Mouse (Mus musculus) heart, embryonic 14.5 days (tissue): ENCODE measurements around the gene Gm40193. TPM values are rescaled to one million over a fixed set of nuclear protein-coding genes. Genes with fewer than 3 reads are reported as not detected.

Source experiments
- ATAC-seq: fragments of 200-750 bp; cut with Nextera tagmentation; 2 replicates; pipeline ENCODE4 v1.8.0; 2017; ENCODE audit warnings: low read depth, moderate TSS enrichment; ENCODE audit not compliant: insufficient number of reproducible peaks, insufficient read depth, low FRiP score
- H3K27ac ChIP-seq, 2 experiments: fragments of 200-500 bp in 1 of 2; fragments of 300-500 bp in 1 of 2; sonication (generic) in 1 of 2; replicated peaks in 1 of 2; 2 replicates each; pipeline ENCODE4 v1.5.1; 2012 to 2014; ENCODE audit warnings: low read depth in 2 of 2, low read length in 2 of 2, control low read depth in 1 of 2, mild to moderate bottlenecking in 1 of 2, mixed read lengths in 1 of 2; ENCODE audit not compliant: control insufficient read depth in 1 of 2, insufficient read depth in 1 of 2
- H3K27me3 ChIP-seq: fragments of 300-500 bp; sonication (generic); 2 replicates; pipeline ENCODE4 v1.6.1; 2014; ENCODE audit warnings: mild to moderate bottlenecking, low read length, control low read depth; ENCODE audit not compliant: control insufficient read depth, insufficient read depth
- H3K36me3 ChIP-seq: fragments of 300-500 bp; sonication (generic); 2 replicates; pipeline ENCODE4 v1.6.1; 2014; ENCODE audit warnings: mild to moderate bottlenecking, control low read depth, low read length, mixed read lengths; ENCODE audit not compliant: control insufficient read depth, insufficient read depth
- H3K4me1 ChIP-seq, 2 experiments: fragments of 200-500 bp in 1 of 2; fragments of 300-500 bp in 1 of 2; sonication (generic) in 1 of 2; 2 replicates each; pipeline ENCODE4 v1.6.1; 2012 to 2014; ENCODE audit warnings: low read length in 2 of 2, control low read depth in 1 of 2, mixed read lengths in 1 of 2; ENCODE audit not compliant: control insufficient read depth in 2 of 2, insufficient read depth in 2 of 2
- H3K4me2 ChIP-seq: fragments of 300-500 bp; sonication (generic); 2 replicates; pipeline ENCODE4 v1.6.1; 2014; ENCODE audit warnings: mild to moderate bottlenecking, low read length
- H3K4me3 ChIP-seq, 2 experiments: fragments of 200-500 bp in 1 of 2; fragments of 300-500 bp in 1 of 2; sonication (generic) in 1 of 2; 2 replicates each; pipeline ENCODE4 v1.5.1; 2012 to 2014; ENCODE audit warnings: low read length in 2 of 2, mild to moderate bottlenecking in 2 of 2, control low read depth in 1 of 2, low read depth in 1 of 2, moderate library complexity in 1 of 2; ENCODE audit not compliant: control insufficient read depth in 1 of 2, insufficient read depth in 1 of 2
- H3K9ac ChIP-seq: fragments of 300-500 bp; sonication (generic); 2 replicates; pipeline ENCODE4 v1.6.1; 2014; ENCODE audit warnings: mild to moderate bottlenecking, low read length
- H3K9me3 ChIP-seq: fragments of 300-500 bp; sonication (generic); 2 replicates; pipeline ENCODE4 v1.6.1; 2016; ENCODE audit warnings: low read length, control low read depth; ENCODE audit not compliant: control insufficient read depth
- WGBS: fragments of 180-500 bp; shearing (Covaris S2); extraction: QIAGEN DNeasy Blood & Tissue Kit; methylation state at CpG from one replicate; pipeline ENCODE4 v1.1.7; 2014; 5-methylcytosine and 5-hydroxymethylcytosine counted together
- polyA plus RNA-seq: library from polyadenylated mRNA; unstranded; fragments of >200 nt; fragmentation: Nextera tagmentation; extraction: Ambion mirVana; gene quantifications from 2 replicates; pipeline ENCODE4 v1.2.1, GENCODE M21; 2014

Gm40193 gene
- polyA plus RNA-seq, 1 experiment from 2014 or later, result not detected

DNA sequence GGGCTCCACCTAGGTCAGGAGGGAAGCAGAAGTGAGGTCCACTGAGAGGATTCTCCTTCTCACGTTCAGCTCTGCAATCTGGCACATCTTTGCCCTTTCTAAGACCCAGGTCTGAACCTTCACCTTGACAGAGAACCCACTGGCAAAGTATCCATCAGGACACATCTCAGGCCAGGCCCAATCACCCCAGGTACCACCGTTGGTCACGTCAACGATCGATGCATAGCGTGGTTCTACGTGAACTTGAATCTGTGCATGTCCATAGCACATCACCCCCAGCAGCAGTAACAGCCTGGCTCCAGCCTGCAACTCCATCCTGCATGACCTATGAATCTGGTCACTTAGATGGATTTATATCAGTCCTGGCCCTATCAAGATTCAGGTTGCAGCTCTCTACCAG, 18.5 kb downstream of the Gm40193 start, which contains the start of gene Vmo1:
TSS of gene Vmo1 (minus strand) at position 329 of the 400 bp plus-strand sequence.
- no peak within 1 kb of the TSS for H3K27ac ChIP-seq
- H3K27me3 ChIP-seq, result peaks cover 10% of the 10 kb centered on the region; the same call in 1 of the 2 replicates
- H3K4me1 ChIP-seq, result 0 out of 4 replicates have a peak, but pooled peaks cover 3 to 4% of the 10 kb centered on the region in 2 experiments
- WGBS, result 84% methylated on average over 7 of the region's 7 CpGs
- no peaks in the 10 kb centered on the region for H3K36me3 ChIP-seq
- no peak within 1 kb of the TSS for H3K9ac ChIP-seq
- no peak within 1 kb of the TSS for H3K4me2 ChIP-seq
- ATAC-seq, result no peak
- no peak within 1 kb of the TSS for H3K4me3 ChIP-seq
- H3K9me3 ChIP-seq, result no peaks in the 10 kb centered on the region

DNA sequence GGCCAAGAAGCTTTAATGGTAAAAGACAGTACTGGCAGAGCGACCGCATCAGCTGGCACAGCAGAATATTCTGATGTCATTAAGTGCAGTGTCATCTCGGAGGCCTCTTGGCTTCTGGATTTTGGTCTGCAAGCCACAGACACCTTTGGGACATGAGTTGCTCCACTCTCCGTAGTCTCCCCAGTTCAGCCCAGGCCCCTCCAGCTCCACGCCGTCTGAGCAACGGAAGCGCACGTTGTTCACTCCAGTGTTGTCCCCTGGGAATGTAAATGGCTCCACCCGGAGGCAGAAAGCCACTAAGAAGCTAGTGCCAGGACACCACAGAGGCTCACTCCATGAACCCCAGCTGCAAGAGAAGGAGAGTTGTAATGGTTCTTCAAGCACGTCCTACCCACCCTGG, 19.2 kb downstream of the Gm40193 start:
- no peak overlapping the region for H3K4me3 ChIP-seq
- no peaks in the 10 kb centered on the region for H3K36me3 ChIP-seq
- WGBS, result 56% methylated on average over 11 of the region's 11 CpGs
- H3K9me3 ChIP-seq, result no peaks in the 10 kb centered on the region
- H3K4me1 ChIP-seq, result 0 out of 4 replicates have a peak, but pooled peaks cover 3 to 4% of the 10 kb centered on the region in 2 experiments
- H3K27me3 ChIP-seq, result peaks cover 10% of the 10 kb centered on the region; the same call in 1 of the 2 replicates
- no peak for ATAC-seq
- no peak overlapping the region for H3K4me2 ChIP-seq
- H3K27ac ChIP-seq, result no peak overlapping the region
- no peak overlapping the region for H3K9ac ChIP-seq

GRCm38 (mm10) chr11:70512709-70513342, 19.9 kb downstream of the Gm40193 start:
- no peak for ATAC-seq
- 70% methylated on average over 7 of the region's 7 CpGs for WGBS
- H3K27ac ChIP-seq, result no peak overlapping the region
- H3K9me3 ChIP-seq, result no peaks in the 10 kb centered on the region
- no peak overlapping the region for H3K4me2 ChIP-seq
- H3K9ac ChIP-seq, result no peak overlapping the region
- peaks cover 10% of the 10 kb centered on the region; the same call in 1 of the 2 replicates for H3K27me3 ChIP-seq
- no peaks in the 10 kb centered on the region for H3K36me3 ChIP-seq
- no peak overlapping the region for H3K4me3 ChIP-seq
- 0 out of 4 replicates have a peak, but pooled peaks cover 3 to 4% of the 10 kb centered on the region in 2 experiments for H3K4me1 ChIP-seq

DNA sequence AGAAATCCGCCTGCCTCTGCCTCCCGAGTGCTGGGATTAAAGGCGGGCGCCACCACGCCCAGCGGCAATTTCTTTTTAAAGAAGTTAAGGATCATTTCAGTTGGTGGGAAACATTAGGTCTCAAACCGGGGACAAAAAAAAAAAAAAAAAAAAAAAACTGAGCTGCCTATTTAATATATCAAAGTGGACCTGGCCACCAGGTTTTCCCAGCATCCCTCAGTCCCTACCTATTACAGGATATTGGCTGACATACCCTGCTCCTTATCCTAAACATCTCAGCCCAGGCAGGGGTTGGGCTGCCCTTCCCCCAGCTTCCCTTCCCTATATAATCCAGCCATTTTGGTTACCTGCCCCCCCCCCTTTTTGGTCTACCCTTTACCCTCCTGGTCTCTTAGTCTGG, 20.9 kb downstream of the Gm40193 start:
- no peaks in the 10 kb centered on the region for H3K36me3 ChIP-seq
- ATAC-seq, result no peak
- no peak overlapping the region for H3K4me3 ChIP-seq
- 86% methylated on average over 7 of the region's 7 CpGs for WGBS
- no peak overlapping the region for H3K4me2 ChIP-seq
- 0 out of 4 replicates have a peak, but pooled peaks cover 3 to 4% of the 10 kb centered on the region in 2 experiments for H3K4me1 ChIP-seq
- peaks cover 10% of the 10 kb centered on the region; the same call in 1 of the 2 replicates for H3K27me3 ChIP-seq
- no peaks in the 10 kb centered on the region for H3K9me3 ChIP-seq
- no peak overlapping the region for H3K27ac ChIP-seq
- no peak overlapping the region for H3K9ac ChIP-seq

DNA sequence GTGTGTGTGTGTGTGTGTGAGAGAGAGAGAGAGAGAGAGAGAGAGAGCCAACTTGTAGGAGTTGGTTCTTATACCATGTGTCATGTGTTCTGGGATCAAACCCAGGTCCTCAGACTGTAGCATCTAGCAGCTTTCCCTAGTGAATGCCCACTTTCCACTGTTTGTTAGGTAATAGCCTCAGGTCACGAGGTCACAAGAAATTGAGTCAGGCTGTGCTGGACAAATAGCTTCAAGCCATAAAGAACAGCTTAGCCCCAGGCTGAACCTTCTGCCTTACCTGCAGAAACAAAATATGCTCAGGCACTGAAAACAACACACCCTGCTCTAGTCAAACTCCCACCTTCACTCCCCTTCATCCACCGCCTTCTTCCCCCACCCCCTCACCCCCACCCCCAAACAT, 21.5 kb downstream of the Gm40193 start:
- no peak overlapping the region for H3K4me3 ChIP-seq
- 65% methylated on average over 2 of the region's 2 CpGs for WGBS

GRCm38 (mm10) chr11:70509753-70510564, 22.8 kb downstream of the Gm40193 start:
- H3K4me1 ChIP-seq, result 0 out of 4 replicates have a peak, but pooled peaks cover 3 to 4% of the 10 kb centered on the region in 2 experiments
- H3K27me3 ChIP-seq, result peaks cover 10% of the 10 kb centered on the region; the same call in 1 of the 2 replicates
- H3K4me2 ChIP-seq, result no peak overlapping the region
- H3K27ac ChIP-seq, result no peak overlapping the region
- 8% methylated on average over 19 of the region's 19 CpGs for WGBS
- no peak overlapping the region for H3K4me3 ChIP-seq
- no peaks in the 10 kb centered on the region for H3K9me3 ChIP-seq
- no peak overlapping the region; the same call in 1 of the 2 replicates for H3K9ac ChIP-seq
- H3K36me3 ChIP-seq, result no peaks in the 10 kb centered on the region
- no peak for ATAC-seq

More for the DNA sequence above, 21.5 kb downstream of the Gm40193 start:
- Histone ChIP-seq H3K4me1 (0 out of 4 replicates have a peak, but pooled peaks cover 3 to 4% of the 10 kb centered on the region in 2 experiments), H3K9ac (no peak overlapping the region), H3K4me2 (no peak overlapping the region), H3K9me3 (no peaks in the 10 kb centered on the region), H3K27ac (no peak overlapping the region), H3K36me3 (no peaks in the 10 kb centered on the region), H3K27me3 (peaks cover 10% of the 10 kb centered on the region; the same call in 1 of the 2 replicates)
- ATAC-seq, result no peak

GRCm38 (mm10) chr11:70506962-70507515, 25.7 kb downstream of the Gm40193 start:
- Histone ChIP-seq H3K4me2 (no peak overlapping the region), H3K36me3 (no peaks in the 10 kb centered on the region), H3K27ac (no peak overlapping the region), H3K4me1 (0 out of 4 replicates have a peak, but pooled peaks cover 3 to 4% of the 10 kb centered on the region in 2 experiments), H3K9me3 (no peaks in the 10 kb centered on the region), H3K27me3 (peaks cover 10% of the 10 kb centered on the region; the same call in 1 of the 2 replicates), H3K9ac (no peak overlapping the region), H3K4me3 (no peak overlapping the region)
- ATAC-seq, result no peak
- 66% methylated on average over 7 of the region's 7 CpGs for WGBS
